Mouse (Mus musculus): ENCODE data around the gene Mrap.

The Mrap gene

DNA sequence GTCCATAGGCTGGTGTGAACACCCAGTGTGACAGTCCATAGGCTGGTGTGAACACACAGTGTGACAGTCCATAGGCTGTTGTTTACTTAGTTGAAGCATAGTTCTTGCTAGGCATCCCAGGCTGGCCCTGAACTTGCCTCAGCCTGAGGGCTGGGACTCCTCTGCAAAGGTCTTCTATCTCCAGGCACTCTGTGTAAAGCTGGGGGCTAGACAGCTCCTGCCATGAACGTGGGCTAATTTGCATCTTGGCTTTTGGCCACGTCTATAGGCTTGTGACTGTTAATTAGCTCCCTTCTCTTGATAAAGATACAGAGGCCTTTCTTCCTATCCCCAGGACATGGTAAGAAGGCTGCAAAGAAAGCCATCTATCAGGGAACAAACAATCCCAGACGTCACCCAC, 21.3 kb downstream of the Mrap start:
- no peak for DNase-seq

DNA sequence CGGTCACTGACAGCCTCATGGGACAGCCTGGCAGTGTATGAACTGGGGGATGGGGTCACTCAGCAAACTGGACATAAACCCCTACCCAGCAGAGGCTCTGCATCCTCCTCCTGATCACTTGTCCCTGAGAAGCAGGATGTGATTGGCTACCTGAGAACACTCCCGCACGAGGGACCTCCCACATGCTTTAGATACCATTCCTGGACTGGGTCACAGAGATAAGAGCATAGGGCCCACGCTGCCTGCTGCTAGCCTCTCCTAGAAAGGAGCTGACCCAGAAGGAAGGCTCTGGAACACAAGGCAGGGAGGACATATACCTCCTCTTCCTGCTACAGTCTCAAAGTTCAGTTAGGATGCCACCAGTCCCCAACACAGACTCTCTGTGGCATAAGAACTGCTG, 22.5 kb downstream of the Mrap start:
- no peak for DNase-seq

DNA sequence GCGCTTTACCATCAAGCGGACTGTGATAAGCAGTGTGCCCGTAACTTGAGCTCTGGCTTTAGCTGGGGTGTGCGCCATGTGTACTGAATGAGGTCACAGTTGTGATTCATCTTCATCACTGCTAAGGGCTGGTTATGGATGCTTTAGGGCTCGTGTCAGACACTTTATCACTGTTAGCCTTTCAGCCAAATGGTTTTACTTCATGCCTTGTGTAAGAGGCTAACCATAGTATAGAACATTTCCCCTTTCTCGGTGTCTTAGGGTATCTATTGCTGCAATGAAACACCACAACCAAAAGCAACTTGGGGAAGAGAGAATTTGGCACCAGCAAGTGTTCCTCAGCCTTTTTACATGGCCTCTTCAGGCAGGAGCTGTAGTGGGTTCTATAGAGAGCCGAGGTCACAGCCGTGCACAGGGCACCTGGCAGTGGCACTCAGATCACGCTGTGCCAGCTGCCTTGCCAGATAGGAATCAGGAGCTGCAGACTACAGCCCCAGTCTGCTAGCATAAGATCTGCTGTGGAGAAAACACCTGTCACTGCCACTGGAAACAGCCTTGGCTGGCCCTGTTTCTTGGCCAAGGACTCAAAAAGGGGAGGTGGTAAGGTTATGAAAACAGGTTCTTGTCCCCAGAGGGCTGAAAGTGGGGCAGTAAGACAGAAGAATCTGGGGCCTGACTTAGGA, 27.3 kb downstream of the Mrap start:
- DNase-seq, result no peak

DNA sequence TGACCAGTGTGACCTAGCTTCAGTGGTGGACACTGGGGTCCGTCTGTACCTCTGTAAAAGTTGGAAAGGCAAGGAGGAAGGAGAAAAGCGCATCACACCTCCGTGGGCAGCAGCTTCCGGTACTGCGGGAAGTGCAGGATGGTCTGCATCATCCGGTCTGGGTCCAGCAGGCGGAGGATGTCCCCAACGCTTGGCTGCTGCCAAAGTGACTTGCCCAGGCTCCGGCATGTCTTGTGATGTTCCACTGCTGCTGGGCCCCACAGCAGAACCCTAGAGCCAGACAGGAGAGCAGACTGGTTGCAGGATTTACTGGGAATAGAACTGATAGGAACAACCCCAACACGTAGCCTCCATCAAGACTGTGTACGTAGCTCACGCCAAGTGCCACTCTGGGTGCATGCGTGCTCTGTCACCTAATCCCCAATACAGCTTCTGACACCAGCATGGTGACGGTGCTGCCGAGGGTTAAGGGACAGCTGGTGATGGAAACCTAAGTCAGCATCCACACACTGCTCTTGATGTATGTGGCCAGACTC, 29.0 kb downstream of the Mrap start:
- no peak for DNase-seq

DNA sequence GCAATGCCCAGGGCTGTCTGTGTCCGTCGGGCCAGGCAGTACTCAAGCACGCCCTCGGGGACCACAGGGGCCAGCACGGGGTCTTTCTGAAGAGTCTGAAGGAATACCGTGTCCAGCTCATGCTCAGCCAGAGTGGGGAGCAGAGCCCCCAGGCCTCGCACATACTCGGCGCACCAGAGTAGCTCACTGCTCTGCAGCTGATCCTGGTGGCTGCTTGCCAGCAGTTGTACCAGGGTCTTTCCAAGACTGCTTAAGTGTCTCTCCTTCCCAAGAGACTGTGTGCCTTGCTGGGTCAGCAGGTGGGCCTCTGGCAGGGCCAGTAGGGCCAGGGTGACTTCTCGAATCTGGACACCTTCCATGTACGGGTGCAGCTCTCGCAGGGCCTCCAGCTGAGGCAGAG, 36.2 kb downstream of the Mrap start:
- DNase-seq, result no peak

DNA sequence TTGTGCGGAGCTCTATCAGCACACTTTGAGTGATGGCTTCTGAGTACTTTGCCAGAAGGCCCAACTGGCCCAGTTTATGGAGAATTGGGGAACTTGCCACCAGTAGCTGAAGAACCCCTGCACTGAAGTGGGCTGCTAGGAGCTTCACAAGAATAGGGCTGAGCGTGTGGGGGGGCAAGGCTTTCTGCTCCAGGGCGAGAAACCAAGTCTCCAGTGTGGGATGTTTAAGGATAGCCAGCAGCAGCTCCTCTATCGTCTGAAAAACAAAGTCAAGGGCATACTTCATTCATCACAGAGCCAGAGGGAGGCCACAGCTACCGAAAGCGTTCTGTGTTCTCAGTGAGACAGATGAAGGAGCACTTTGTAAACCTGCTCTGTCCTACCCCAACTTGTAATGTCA, 36.6 kb downstream of the Mrap start:
- no peak for DNase-seq

DNA sequence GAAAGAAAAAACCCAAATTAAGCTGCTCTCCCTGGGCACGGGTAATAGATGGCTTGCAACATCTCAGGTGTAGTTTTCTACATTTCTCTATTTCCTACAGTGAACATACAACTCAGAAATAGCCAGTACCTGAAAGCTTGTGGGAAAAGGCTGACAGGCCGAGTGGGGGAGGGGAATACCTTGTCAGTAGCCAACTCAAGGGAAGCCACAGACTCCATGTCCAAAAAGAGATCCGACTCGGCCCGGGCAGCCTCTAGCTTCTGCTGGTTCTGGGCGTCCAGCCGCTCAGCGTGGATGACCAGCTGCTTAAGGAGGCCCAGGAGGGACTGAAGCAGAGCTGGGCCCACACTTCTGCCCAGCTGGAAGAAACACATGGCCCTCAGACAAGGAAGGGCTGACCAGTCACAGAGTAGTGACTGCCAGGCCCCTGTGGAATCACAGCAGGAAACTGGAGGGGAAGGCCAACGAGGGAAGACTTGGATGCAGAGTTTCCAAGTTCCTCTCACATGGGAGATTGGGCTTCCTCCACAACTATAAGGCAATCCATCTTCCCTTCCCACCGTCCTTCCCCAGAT, 38.0 kb downstream of the Mrap start:
- no peak for DNase-seq

DNA sequence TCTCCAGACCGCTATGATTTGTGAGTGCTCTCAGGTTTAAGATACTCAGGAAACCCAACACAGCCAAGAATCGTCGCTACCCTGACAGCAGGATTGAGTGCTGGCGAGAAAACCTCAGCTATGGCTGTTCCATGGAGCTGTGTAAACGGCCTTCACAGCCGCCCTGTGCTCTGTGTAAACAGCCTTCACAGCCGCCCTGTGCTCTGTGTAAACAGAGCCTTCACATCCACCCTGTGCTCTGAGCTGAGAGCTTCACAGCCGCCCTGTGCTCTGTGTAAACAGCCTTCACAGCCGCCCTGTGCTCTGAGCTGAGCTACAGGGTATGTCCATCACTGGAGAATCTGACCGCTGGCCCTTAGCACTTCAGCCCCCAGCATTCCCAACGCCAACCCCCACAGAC, 41.8 kb downstream of the Mrap start:
- DNase-seq, result no peak

DNA sequence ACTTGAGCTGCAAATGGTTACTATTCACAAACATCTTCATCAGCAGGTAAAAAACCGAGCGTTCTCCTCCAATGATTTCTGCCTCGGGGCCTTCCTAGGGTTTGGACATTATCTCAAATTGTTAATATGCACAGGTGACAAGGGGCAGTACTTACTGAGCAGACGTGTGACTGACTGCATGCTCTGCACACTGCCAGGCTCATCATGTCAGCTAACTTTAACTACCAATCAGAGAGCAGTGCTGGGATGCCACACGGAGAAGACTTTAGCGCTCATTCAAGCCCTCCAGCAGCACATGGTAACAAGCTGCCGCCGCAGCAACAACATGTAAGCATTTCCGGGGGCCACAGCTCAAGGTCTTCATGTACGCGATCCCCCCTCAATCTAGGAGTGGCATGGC, 45.3 kb downstream of the Mrap start:
- DNase-seq, result no peak

DNA sequence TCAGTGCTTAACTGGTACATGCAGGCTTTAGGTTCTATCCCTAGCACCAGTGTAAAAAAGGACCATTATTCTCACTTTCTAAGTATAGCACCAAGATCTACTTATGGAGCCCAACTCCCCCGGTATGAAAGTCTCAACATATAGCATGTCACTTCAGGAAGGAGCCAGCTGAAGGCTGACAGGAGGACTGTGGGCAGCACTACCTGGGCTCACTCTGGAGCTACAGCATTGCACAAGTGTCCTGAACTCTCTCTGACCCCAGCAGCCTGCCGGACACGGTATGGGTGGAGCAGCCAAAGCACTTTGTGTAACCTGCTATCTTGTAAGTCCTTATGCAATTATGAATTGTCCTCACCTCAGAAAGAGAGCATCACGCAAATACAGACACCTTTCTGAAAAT, 47.2 kb downstream of the Mrap start:
- DNase-seq, result no peak

DNA sequence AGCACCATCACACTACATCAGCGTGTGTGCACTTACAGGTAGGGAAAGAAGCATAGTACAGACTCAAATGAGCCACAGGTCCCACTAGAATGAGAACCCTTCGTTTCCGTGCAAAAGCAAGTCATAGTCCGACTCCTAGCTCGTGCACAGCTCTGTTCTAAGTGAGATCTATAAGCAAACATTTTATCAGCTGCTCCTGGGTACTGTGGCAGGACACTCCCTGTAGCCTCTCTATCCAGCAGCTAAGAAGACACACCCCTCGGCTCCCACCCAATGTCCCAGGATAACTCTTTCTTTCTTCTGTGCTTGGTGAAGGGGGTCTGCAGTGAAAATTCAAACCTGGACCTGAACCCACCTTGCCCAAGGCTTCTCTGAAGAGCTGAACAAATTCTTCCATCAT, 50.6 kb downstream of the Mrap start:
- no peak for DNase-seq

DNA sequence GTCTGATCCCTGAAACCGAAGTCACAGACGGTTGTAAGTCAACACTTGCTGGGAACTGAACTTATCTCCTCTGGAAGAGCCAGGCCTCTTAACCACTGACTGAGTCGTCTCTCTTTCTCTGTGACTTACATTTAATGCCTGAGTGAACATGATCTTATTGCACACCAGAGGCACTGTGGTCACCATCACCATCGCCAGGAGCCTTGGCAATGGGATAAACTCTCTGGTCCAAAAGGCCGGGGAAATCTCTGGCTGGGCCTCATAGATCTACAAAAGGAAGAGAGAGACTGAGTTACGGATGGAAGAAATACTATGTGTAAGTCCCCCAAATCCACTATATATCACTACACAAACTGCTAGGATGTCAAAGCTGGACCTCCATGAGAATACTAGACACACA, 52.9 kb downstream of the Mrap start:
- no peak for DNase-seq

DNA sequence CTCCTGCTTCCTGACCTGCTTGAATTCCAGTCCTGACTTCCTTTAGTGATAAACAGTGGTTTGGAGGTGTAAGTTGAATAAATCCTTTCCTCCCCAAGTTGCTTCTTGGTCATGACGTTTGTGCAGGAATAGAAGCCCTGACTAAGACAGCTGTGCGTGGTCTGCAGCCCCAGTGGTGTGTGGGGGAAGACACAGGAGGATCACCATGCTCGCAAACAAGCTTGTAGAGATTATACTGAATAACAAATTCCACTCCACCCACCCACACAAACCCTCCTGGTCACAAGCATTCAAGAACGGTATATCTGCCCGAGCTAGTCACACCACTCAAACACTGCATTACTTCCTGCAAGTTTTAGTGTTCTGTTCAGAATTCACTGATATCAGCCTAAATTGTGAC, 54.1 kb downstream of the Mrap start:
- DNase-seq, result no peak

DNA sequence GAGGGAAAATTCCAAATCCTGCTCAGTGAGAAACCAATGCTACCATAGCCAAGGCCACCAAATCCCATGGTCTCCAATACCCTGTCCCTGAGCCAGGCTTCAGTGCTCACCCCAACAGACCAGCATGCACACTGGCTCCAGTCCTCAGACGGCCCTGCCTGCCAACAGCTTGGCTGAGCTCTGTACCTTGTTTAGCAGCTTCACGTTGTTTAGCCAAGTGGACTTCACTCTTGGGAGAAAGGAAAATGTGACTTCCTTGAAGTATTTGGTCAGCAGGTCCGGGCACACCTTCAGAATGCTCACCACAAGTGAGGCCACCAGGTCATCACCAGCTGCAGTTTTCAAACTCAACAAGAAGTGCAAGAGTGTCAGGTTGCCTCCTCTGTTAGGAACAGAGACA, 54.5 kb downstream of the Mrap start:
- DNase-seq, result no peak

DNA sequence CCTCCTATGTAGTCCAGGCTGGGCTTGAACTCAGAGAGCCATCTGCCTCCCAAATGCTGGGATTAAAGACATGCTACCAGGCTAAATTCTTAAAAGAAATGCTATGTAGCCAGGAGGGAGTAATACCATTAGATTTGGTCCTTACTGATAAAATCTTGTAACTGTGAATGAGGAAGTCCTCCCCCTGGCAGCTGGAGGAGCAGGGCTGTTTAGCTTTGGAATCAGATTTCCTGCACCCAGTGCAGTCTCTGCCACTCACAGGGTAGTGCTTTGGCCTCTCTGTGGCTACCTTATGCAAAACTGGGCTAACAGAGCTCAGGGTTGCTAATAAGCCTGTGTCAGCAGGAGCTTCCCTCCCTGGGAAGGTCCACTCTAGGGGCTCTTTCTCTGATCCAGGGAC, 56.7 kb downstream of the Mrap start:
- DNase-seq, result no peak

DNA sequence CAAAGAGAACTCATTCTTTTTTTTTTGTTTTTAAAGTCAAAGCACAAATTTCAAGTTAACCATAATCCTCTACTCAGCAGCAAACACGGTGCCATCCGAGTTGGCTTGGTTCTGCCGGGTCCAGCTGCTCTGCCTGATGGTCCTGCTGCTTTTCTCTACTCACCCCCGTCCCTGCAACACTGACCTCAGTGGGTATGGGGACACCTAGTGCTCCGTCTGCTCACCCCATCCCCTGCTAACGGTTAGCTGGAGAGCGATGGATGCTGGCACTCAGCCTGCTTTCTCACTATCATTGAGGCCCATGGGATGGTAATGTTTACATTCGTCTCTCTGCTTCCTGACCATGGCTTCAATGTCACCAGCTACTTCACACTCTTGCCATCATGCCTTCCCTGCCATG, 60.4 kb downstream of the Mrap start:
- no peak for DNase-seq

DNA sequence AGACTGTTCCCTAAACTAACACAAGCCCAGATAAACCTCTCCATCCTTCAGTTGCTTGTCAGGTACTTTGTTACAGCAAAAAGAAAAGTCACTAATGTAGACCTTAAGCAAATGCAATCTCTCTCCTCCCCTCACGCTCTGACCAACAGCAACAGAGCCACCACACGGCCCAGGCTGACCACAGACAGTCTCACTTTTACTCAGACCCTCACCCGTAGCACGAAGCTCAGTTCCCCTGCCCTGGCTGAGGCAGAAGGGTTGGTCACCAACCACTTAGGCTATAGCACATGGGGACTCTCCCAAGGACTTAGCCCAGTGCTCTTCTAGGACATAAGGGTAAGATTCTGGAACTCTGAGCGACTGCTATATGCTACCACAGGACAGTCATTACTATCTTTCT, 60.8 kb downstream of the Mrap start:
- DNase-seq, result no peak
